Mouse (Mus musculus) spleen, postnatal 4 days (tissue): Measurements from ENCODE around the gene Cfd.
A peak's percentile ranks its signal among the peaks of the same experiment; 100 is the strongest.

Source experiments
- DNase-seq, 2 experiments: peaks; one replicate each; pipeline ENCODE4 v3.0.0; 2022; ENCODE audit warnings: low spot score in 2 of 2

Gene Cfd

GRCm38 (mm10) chr10:79917532-79918100 is 27.0 kb downstream of the Cfd start:
- DNase-seq: no peak

DNA sequence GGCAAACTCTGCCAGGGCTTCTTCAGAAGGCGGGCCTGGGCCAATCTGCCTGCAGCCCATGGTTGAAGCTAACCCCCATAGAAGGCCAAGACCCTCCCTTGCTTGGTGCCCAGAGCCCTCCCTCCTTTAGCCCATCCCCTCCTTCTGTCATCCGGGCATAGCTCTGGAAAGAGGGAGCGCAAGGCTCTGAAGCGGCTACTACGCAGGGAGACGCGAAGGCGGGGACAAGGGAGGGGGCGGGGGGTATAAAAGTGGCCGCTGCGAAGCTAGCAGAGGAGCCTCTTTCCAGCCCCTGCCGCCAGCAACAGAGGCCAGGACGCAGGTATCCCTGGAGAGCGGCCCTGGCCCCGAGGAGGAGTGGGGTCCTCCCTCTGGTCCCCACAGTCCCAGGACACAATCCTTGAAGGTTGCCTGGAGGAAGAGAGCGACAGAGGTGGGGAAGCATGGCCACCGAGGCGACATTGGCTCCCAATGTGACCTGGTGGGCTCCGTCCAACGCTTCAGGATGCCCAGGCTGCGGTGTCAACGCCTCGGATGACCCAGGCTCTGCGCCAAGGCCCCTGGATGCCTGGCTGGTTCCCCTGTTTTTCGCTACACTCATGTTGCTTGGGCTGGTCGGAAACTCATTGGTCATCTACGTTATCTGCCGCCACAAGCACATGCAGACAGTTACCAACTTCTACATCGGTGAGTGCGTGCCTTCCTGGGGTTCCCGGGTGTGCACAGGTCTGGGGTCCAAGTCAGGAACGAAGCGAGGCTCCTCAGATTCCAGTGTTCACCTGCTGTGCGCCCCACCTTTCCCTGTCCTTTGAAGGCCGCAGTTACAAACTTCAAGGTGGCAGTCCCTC is 27.8 kb downstream of the Cfd start:
- DNase-seq: no peak

DNA sequence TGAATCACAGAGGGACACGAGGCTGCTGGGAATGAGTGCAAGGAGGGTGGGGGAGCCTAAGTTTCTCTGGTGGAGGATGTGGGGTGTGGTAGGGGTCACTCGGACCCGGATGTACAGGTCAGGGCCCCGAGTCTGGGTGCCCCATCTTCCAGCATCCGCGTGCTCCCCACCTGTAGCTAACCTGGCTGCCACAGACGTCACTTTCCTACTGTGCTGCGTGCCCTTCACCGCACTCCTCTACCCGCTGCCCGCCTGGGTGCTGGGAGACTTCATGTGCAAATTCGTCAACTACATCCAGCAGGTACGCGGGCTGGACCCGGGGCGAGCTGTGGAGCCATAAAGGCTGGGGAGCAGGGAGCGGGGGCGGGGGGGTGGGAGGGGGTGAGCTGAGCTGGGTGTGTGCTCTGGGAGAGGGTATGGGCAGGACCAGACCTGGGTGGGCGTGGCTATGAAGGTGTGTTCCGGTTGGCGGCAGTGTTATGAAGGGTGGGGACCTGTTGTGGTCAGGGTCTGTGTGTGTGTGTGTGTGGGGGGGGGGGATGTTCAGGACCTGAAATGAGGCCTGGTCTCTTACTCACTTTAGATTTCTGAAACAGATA is 28.7 kb downstream of the Cfd start:
- no peak for DNase-seq

DNA sequence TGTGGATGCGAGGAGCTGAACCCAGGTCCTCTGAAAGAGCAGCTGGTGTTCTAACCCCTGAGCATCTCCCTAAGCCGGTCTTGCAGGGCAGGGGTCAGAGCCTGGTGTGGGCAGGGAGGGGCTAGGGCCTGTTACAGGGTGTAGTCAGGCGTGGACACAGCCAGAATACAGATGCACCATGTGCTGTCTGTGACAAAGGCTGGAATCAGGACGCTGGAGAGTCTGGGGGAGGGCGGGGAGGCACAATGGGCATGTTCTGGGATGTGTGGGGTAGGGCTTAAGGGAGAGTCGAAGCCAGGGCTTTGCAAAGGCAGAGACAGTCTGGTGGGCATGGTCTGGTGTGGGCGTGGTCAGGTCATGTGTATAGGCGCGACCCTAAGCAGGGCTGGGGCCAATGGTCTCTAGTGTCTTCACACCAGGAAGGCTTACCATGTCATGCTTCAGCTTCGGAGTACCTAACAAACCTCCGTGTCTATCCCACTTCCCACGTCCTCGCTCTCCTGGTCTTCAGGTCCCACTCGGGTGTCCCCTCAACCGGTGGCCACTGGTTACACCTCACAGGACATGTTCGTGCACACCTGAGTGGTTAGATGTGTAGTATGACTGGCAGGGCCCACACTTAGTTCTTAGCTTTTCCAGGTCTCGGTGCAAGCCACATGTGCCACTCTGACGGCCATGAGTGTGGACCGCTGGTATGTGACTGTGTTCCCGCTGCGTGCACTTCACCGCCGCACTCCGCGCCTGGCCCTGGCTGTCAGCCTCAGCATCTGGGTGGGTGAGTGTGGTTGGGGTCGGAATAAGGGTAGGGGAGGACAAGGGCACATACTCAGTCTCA is 29.6 kb downstream of the Cfd start:
- no peak for DNase-seq

- no peak for DNase-seq
These were observed 30.4 kb downstream of the Cfd start, which contains the start of gene R3hdm4 for GRCm38 (mm10) chr10:79920958-79921535. R3hdm4 (minus strand) TSS chr10:79921208.

DNA sequence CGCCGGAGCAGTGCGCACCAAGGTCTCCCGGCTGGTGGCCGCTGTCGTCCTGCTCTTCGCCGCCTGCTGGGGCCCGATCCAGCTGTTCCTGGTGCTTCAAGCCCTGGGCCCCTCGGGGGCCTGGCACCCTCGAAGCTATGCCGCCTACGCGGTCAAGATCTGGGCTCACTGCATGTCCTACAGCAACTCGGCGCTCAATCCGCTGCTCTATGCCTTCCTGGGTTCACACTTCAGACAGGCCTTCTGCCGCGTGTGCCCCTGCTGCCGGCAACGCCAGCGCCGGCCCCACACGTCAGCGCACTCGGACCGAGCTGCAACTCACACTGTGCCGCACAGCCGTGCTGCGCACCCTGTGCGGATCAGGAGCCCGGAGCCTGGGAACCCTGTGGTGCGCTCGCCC is 30.9 kb downstream of the Cfd start:
- DNase-seq: no peak

- DNase-seq: peak; percentile 93 to 99
These were observed 34.5 kb downstream of the Cfd start for GRCm38 (mm10) chr10:79924998-79925784.

- no peak for DNase-seq
These were observed 35.3 kb downstream of the Cfd start for GRCm38 (mm10) chr10:79925785-79926490.

- DNase-seq: peak; percentile 87 to 94
These were observed 36.1 kb downstream of the Cfd start, which contains the start of gene Arid3a for GRCm38 (mm10) chr10:79926491-79927323. Arid3a (plus strand) TSS chr10:79927043.

DNA sequence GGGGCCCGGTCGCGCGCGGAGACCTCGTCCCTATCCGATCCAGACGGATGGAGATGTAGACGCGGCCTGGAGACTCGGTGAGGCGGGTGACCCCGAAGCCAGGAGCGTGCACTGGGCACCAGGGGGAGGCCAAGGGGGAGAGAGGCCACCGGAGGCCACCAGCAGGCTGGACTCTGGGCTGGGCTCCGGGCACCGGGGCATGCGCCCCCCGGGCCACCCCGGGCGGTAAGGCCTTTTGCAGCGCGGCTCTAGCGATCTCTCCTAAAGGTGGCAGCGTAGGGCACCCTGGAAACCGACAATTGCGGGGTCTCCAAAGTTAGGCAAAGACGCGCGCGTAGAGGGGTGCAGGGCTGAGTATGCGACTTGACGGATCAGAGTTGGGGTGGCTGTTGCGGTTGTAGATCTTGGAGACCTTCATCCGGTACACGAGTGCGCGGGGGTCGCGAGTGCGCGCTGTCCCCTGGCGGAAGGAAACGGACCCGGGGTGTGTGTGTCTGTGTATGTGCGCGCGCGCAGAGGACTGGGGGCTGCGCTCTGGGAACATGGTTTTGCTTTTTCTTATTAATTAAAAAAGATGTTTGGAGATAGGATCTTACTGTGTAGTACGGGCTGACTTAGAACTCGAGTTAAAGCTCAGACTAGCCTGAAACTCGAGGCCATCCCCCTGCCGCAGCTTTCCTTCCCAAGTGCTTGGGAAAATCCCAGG is 36.8 kb downstream of the Cfd start:
- peak; percentile 61 to 84 for DNase-seq

GRCm38 (mm10) chr10:79928030-79928694 is 37.5 kb downstream of the Cfd start:
- DNase-seq: peak in 1 of 2 experiments; percentile 58

DNA sequence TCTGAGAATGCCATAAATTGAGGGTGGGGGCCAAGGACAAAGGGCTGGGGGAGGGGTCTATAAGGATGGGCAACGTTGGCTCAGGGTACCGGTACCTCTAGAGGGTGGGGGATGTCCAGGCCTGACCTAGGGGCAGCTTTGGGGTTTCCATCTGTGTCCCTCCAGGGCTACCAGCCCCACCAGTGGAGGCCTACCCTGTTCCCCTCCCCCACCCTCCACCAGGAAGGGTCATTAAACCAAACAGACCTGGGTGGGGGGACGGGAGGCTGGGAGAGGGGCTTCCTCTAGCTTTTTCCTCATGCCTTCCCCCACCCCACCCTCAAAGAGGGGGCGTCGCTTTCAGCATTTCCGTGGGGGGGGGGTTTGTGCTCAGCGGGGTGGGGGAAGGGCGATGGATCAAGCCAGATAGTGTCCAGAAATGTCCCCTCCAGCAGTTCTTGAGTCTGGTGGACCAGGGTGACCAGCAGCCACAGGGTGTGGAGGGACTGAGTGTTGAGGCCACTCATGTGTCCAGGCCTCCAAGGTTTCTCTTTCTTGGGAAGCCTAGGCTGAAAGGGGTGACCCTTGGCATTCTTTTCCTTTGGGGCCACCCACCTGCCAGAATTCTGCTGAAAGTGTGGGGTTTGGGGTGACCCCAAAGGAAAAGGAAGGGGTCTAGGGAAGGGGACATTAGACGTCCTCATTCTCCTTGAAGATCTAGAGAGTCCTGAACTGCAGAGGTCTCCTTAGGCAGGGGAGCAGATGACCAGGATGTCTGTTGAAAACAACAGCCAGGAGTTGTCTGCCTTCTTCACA is 38.5 kb downstream of the Cfd start:
- DNase-seq: no peak

GRCm38 (mm10) chr10:79929967-79930825 is 39.5 kb downstream of the Cfd start:
- no peak for DNase-seq

DNA sequence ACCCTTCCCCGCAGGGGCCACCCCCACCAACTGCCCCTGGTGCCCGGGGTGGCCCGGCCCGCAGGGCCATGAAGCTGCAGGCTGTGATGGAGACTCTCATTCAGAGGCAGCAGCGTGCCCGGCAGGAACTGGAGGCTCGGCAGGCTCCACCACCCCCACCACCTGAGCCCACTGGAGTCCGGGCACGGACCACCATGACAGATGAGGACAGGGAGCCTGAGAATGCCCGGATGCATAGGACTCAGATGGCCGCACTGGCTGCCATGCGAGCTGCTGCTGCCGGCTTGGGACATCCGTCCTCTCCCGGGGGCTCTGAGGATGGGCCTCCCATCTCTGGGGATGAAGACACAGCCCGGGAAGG is 40.2 kb downstream of the Cfd start:
- no peak for DNase-seq

GRCm38 (mm10) chr10:79931797-79932196 is 41.1 kb downstream of the Cfd start:
- DNase-seq: no peak

GRCm38 (mm10) chr10:79932736-79933135 is 42.1 kb downstream of the Cfd start:
- no peak for DNase-seq
